Mouse (Mus musculus) erythroblast, embryonic 14.5 days (primary cell): Measurements from ENCODE around the gene Gm525. TPM values are rescaled to one million over a fixed set of nuclear protein-coding genes. Genes with fewer than 3 reads are reported as not detected.
"Not testable (repeated sequence)": the region's sequence is repeated elsewhere in the genome, so short reads cannot be mapped to it uniquely, and the experiment has no call there.

Source experiments
- H3K27me3 ChIP-seq: 2 replicates; pipeline ENCODE4 v1.6.1; 2012; ENCODE audit warnings: inconsistent platforms; ENCODE audit not compliant: control insufficient read depth
- H3K36me3 ChIP-seq: 2 replicates; pipeline ENCODE4 v1.6.1; 2012; ENCODE audit warnings: mild to moderate bottlenecking, inconsistent platforms; ENCODE audit not compliant: control insufficient read depth
- H3K4me1 ChIP-seq: 2 replicates; pipeline ENCODE4 v1.6.1; 2012; ENCODE audit warnings: inconsistent platforms; ENCODE audit not compliant: control insufficient read depth
- H3K4me3 ChIP-seq: replicated peaks from 2 replicates; pipeline ENCODE3; 2012; ENCODE audit warnings: moderate library complexity, mild to moderate bottlenecking, inconsistent platforms
- H3K9me3 ChIP-seq: 2 replicates; pipeline ENCODE4 v1.6.1; 2012; ENCODE audit warnings: low read length, inconsistent platforms, mixed read lengths; ENCODE audit not compliant: control insufficient read depth
- GATA1 ChIP-seq: IDR thresholded peaks from 2 replicates; pipeline ENCODE4 v1.6.1; 2012; ENCODE audit warnings: low read length, inconsistent platforms, mixed read lengths
- TAL1 ChIP-seq: IDR thresholded peaks from 3 replicates; pipeline ENCODE4 v1.6.1; 2012; ENCODE audit warnings: low read length, inconsistent platforms, mixed read lengths
- polyA plus RNA-seq: library from polyadenylated mRNA; stranded (reverse); fragments of >175 nt; gene quantifications from 2 replicates; pipeline ENCODE4 v1.2.3, GENCODE M21; 2012

The Gm525 gene
- polyA plus RNA-seq, 1 experiment = not detected

DNA sequence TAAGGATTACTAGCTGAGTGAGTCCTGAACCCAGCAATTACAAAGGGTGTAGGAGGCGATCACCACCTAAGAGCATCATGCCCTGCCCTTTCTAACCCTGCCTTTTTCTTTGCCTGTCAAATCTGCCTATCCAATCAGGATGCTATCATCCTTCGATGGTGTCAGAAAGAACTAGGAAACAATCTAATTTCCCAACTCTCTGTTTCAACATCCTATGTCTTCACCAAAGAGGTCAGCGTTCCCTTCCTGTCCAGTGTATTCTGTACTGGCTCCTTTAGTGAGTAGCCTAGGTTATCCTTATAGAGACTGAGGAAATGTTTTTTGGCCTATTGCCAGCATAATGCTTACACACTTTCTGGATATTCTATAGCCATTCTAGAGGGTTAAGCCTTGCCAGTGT, 38.1 kb upstream of the Gm525 start:
- H3K4me1 ChIP-seq = no peaks in the 10 kb centered on the region
- peaks cover 2% of the 10 kb centered on the region for H3K36me3 ChIP-seq
- H3K27me3 ChIP-seq = no peaks in the 10 kb centered on the region
- TF ChIP-seq GATA1 = no peak
- TF ChIP-seq TAL1 = no peak
- H3K4me3 ChIP-seq = no peak overlapping the region
- H3K9me3 ChIP-seq = no peaks in the 10 kb centered on the region

- Histone ChIP-seq H3K4me1 (no peaks in the 10 kb centered on the region), H3K36me3 (peaks cover 4% of the 10 kb centered on the region), H3K9me3 (no peaks in the 10 kb centered on the region), H3K27me3 (no peaks in the 10 kb centered on the region), H3K4me3 (no peak overlapping the region)
- no peak for TF ChIP-seq TAL1
- no peak for TF ChIP-seq GATA1
These were observed 35.1 kb upstream of the Gm525 start for GRCm38 (mm10) chr11:89038496-89038895.

GRCm38 (mm10) chr11:89039325-89039724, 34.3 kb upstream of the Gm525 start:
- TF ChIP-seq GATA1 (no peak), TAL1 (no peak)
- H3K9me3 ChIP-seq = no peaks in the 10 kb centered on the region
- no peak overlapping the region for H3K4me3 ChIP-seq
- peaks cover 4% of the 10 kb centered on the region for H3K36me3 ChIP-seq
- no peaks in the 10 kb centered on the region for H3K27me3 ChIP-seq
- H3K4me1 ChIP-seq = no peaks in the 10 kb centered on the region

- H3K4me3 ChIP-seq, H3K9me3 ChIP-seq, H3K27me3 ChIP-seq, H3K36me3 ChIP-seq, H3K4me1 ChIP-seq: not testable (repeated sequence)
These were observed 32.6 kb upstream of the Gm525 start for GRCm38 (mm10) chr11:89041073-89041472.

GRCm38 (mm10) chr11:89043046-89043445, 30.6 kb upstream of the Gm525 start:
- TF ChIP-seq GATA1 = no peak
- no peak for TF ChIP-seq TAL1
- Histone ChIP-seq H3K9me3 (peaks cover 3% of the 10 kb centered on the region; the same call in 1 of the 2 replicates), H3K27me3 (no peaks in the 10 kb centered on the region), H3K36me3 (peaks cover 8% of the 10 kb centered on the region), H3K4me3 (no peak overlapping the region), H3K4me1 (no peaks in the 10 kb centered on the region)

GRCm38 (mm10) chr11:89045501-89045900, 28.1 kb upstream of the Gm525 start:
- not testable (repeated sequence) for H3K4me1 ChIP-seq, H3K9me3 ChIP-seq, H3K27me3 ChIP-seq, H3K36me3 ChIP-seq, H3K4me3 ChIP-seq

GRCm38 (mm10) chr11:89046021-89046420, 27.6 kb upstream of the Gm525 start:
- peaks cover 3% of the 10 kb centered on the region; the same call in 1 of the 2 replicates for H3K9me3 ChIP-seq
- TF ChIP-seq GATA1 = no peak
- no peak for TF ChIP-seq TAL1
- H3K36me3 ChIP-seq = peaks cover 5% of the 10 kb centered on the region
- no peaks in the 10 kb centered on the region for H3K4me1 ChIP-seq
- H3K27me3 ChIP-seq = no peaks in the 10 kb centered on the region
- no peak overlapping the region for H3K4me3 ChIP-seq

- Histone ChIP-seq H3K27me3 (no peaks in the 10 kb centered on the region), H3K4me1 (no peaks in the 10 kb centered on the region), H3K36me3 (no peaks in the 10 kb centered on the region), H3K4me3 (no peak overlapping the region), H3K9me3 (no peaks in the 10 kb centered on the region)
- TF ChIP-seq TAL1 = no peak
- TF ChIP-seq GATA1 = no peak
These were observed 21.9 kb upstream of the Gm525 start for GRCm38 (mm10) chr11:89051767-89052166.

DNA sequence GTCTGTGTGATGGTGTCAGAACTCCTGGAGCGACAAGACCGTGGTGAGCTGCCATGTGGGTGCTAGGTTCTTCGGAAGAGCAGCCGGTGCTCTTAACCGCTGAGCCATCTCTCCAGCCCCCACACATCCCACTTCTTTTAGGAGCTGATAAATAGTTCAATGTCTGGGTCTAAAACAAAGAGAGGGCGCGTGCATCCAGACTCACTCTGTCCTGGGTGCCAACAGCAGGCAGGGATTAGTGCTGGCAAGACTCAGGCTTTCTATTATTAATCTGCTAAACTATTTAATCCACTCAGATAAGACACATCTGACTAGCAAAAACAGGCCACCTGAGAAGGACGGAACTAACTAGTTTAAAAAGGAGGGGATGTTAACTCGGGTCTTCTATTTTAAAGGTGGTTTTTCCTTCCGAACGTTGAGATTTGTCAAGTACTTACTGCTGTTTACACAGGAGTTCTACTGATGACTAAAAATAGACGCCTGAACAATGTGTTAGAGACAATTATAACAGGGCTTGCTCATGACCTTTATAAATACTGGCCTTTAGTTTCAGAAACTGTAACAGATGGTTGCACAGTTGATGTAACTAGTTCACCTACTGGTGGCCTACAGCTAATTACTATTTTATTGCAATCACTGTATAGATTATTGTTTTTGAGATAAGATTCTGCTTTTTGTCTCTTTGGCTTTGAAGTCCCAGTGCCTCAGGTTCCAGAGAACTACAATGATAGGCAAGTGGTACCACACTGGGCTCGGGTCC, 17.5 kb upstream of the Gm525 start:
- TF ChIP-seq GATA1 = no peak
- TF ChIP-seq TAL1 = no peak
- Histone ChIP-seq H3K9me3 (peaks cover 3% of the 10 kb centered on the region), H3K36me3 (no peaks in the 10 kb centered on the region)

More for the DNA sequence above, 17.5 kb upstream of the Gm525 start:
- Histone ChIP-seq H3K4me1 (peaks cover 22% of the 10 kb centered on the region), H3K27me3 (peaks cover 9% of the 10 kb centered on the region), H3K4me3 (no peak overlapping the region)
